Mouse (Mus musculus) heart, postnatal 4 days (tissue): ENCODE measurements at regions not wholly inside any gene's neighbourhood (a gene's known extent, or its start where the extent isn't known, plus 50 kb on each side); places are given as distances from the start of the nearest gene placed in this dataset.

ENCODE experiments used
- DNase-seq: peaks from one replicate; pipeline ENCODE4 v3.0.0; 2021

GRCm38 (mm10) chr14:24770015-24770977, 283.4 kb downstream of the Rps24 start:
- DNase-seq = no peak

GRCm38 (mm10) chr14:24771663-24772062, 284.7 kb downstream of the Rps24 start:
- no peak for DNase-seq

GRCm38 (mm10) chr14:24772129-24772528, 285.2 kb downstream of the Rps24 start:
- no peak for DNase-seq

- DNase-seq = peak; percentile 91
Observed at GRCm38 (mm10) chr14:24778748-24779630, 292.1 kb downstream of the Rps24 start.

GRCm38 (mm10) chr14:24781674-24782073, 294.7 kb downstream of the Rps24 start:
- no peak for DNase-seq

GRCm38 (mm10) chr14:24783889-24784288, 297.0 kb downstream of the Rps24 start:
- no peak for DNase-seq

- no peak for DNase-seq
Observed at GRCm38 (mm10) chr14:24785452-24785851, 298.5 kb downstream of the Rps24 start.

GRCm38 (mm10) chr14:24793375-24794285, 306.7 kb downstream of the Rps24 start:
- peak; percentile 60 for DNase-seq

GRCm38 (mm10) chr14:24794359-24794845, 307.5 kb downstream of the Rps24 start:
- DNase-seq = peak; percentile 17

GRCm38 (mm10) chr14:24797494-24797893, 310.6 kb downstream of the Rps24 start:
- DNase-seq = no peak

GRCm38 (mm10) chr14:24798066-24798465, 311.1 kb downstream of the Rps24 start:
- no peak for DNase-seq

- DNase-seq = no peak
Observed at GRCm38 (mm10) chr14:24803001-24803655, 316.2 kb downstream of the Rps24 start.

GRCm38 (mm10) chr14:24807061-24807460, 320.1 kb downstream of the Rps24 start:
- no peak for DNase-seq

GRCm38 (mm10) chr14:24822876-24823567, 336.1 kb downstream of the Rps24 start:
- DNase-seq = peak; percentile 22

GRCm38 (mm10) chr14:24824351-24824750, 337.4 kb downstream of the Rps24 start:
- no peak for DNase-seq

- no peak for DNase-seq
Observed at GRCm38 (mm10) chr14:24825722-24826386, 338.9 kb downstream of the Rps24 start.

- DNase-seq = no peak
Observed at GRCm38 (mm10) chr14:24826471-24827337, 339.8 kb downstream of the Rps24 start.

- DNase-seq = no peak
Observed at GRCm38 (mm10) chr14:24827381-24828031, 340.6 kb downstream of the Rps24 start.
